Mouse (Mus musculus): ENCODE measurements around the gene Klhl12. TPM values are rescaled to one million over a fixed set of nuclear protein-coding genes. Genes with fewer than 3 reads are reported as not detected.
A peak's percentile ranks its signal among the peaks of the same experiment; 100 is the strongest.
"Not testable (repeated sequence)": the region's sequence is repeated elsewhere in the genome, so short reads cannot be mapped to it uniquely, and the experiment has no call there.

The Klhl12 gene
- total RNA-seq, 2 experiments from 2014 or later, result 20.3 to 21.5 TPM

- intact Hi-C loops (cut with DNase I), result not testable (repeated sequence)
Observed at GRCm38 (mm10) chr1:134443288-134443687, 12.0 kb upstream of the Klhl12 start.

GRCm38 (mm10) chr1:134445418-134445817, 9.9 kb upstream of the Klhl12 start:
- intact Hi-C loops (cut with DNase I), result no loop called here

More at GRCm38 (mm10) chr1:134443288-134443687, 12.0 kb upstream of the Klhl12 start:
- DNase-seq, result not testable (repeated sequence)

GRCm38 (mm10) chr1:134448537-134448936, 6.8 kb upstream of the Klhl12 start:
- intact Hi-C loops (cut with DNase I); DNase-seq: not testable (repeated sequence)

More at GRCm38 (mm10) chr1:134445418-134445817, 9.9 kb upstream of the Klhl12 start:
- DNase-seq, result no peak

DNA sequence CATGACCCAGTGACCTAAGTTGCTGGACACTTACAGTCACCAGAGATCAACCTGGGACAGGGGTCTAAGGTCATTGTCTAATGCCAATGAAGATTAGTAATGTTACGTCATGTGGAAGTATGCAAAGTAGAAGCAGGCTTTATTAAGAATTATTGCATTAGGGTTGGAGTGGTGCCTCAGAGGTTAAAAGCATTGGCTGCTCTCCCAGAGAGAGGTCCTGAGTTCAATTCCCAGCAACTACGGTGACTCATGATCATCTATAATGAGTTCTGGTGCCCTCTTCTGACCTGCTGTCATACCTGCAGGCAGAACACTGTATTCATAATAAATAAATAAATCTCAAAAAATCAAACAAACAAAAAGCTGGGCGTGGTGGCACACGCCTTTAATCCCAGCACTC, 5.1 kb upstream of the Klhl12 start:
- intact Hi-C loops (cut with DNase I), result no loop called here
- no peak for DNase-seq

DNA sequence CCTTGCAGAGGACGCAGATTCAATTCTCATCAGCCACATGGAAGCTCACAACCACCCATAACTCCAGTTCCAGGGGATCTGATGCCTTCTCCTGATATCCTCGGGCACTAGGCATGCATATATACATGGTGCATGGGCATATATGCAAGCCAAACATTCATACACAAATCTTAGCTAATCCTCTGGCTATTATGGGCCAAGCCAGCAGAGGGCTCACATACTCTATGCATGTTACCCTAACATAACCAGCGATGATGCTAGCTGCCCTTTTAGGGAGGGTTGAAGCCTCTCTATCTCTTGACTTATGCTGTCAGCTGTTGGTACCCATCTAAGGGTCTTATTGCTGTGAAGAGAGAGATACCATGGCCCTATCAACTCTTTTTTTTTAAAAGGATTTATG, 4.3 kb upstream of the Klhl12 start:
- intact Hi-C loops (cut with DNase I), result no loop called here
- DNase-seq, result peak in 1 of 2 experiments; percentile 53

DNA sequence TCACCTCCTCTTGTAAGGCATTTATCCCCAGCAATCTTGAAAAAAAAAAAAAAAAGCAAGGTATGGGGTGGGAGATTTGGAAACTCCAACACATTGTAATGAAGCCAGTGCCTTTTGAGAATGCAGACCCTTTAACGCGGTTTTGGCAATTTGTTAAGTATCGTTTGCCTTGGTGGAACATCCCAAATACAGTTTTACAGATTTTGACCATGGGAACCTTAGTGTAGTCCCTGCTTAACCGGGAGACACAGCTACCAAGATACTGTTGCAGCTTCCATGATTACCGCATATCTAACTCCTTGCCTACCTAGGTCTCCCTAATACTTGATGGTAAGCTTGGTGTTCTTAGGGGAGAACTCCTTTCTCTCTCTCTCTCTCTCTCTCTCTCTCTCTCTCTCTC, 729 bp downstream of the Klhl12 start:
- DNase-seq, result no peak
- intact Hi-C loops (cut with DNase I), result no loop called here

GRCm38 (mm10) chr1:134458139-134458727, 2.9 kb downstream of the Klhl12 start:
- no peak for DNase-seq
- intact Hi-C loops (cut with DNase I), result no loop called here

DNA sequence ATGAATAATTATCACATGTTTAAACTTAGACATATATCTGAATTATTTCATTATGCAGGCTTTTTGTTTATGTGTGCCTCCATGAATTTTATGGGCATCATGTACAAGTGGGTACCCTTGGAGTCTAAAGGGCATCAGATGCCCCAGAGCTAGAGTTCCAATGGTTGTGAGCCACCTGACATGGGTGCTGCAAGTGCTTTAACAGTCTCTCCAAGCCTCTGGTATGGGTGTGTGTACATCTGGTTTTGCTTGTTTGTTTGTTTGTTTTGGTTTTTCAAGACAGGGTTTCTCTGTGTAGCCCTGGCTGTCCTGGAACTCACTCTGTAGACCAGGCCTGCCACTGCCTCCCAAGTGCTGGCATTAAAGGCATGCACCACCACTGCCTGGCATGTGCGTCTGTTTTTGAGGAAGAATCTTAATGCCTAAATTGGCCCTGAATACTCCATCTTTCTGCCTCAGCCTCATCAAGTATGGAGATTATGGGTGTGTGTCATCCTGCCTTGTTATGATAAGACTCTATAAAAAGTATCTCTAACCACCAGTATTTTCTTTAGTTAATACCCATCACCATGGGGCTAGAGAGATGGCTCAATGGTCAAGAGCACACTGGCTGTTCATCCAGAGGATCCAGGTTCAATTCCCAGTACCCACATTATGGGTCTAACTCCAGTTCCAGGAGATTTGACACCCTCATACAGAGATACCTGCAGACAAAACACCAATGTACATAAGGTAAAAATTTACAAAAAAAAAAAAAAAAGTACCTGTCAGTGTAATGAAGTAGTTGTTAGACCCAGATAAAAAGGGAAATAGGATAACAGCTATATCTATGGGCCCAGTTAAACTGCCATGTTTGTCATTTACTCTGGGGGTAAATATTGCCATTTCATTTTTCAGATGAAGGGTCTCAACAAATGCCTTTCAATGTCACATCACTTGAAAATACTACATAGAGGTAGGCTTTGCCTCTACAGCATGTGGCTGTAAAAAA, 5.3 kb downstream of the Klhl12 start:
- DNase-seq, result no peak
- intact Hi-C loops (cut with DNase I), result no loop called here

DNA sequence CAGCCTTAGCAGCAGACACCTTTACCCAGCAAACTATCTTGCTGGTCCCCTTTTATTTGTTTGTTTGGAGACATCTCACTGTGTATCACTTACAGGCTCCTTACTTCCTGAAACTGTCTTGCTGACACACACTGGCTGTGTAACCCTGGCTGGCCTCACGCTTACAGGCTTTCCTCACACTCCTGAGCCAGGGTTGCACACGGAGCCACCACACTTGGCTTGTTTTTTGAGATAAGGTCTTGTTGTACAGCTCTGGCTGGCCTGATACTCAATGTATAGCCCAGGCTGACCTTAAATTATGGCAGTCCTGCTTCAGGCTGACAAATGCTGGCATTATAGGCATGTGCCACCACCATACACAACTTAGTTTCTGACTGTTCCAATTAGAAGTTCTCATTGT, 29.3 kb downstream of the Klhl12 start:
- DNase-seq, result no peak
- intact Hi-C loops (cut with DNase I), result no loop called here

GRCm38 (mm10) chr1:134490903-134491801, 35.8 kb downstream of the Klhl12 start:
- DNase-seq, result no peak
- intact Hi-C loops (cut with DNase I), result loop anchor here (5.0 kb wide), 1 partner anchor 74 kb away; the partner anchor contains the start of gene Adipor1

DNA sequence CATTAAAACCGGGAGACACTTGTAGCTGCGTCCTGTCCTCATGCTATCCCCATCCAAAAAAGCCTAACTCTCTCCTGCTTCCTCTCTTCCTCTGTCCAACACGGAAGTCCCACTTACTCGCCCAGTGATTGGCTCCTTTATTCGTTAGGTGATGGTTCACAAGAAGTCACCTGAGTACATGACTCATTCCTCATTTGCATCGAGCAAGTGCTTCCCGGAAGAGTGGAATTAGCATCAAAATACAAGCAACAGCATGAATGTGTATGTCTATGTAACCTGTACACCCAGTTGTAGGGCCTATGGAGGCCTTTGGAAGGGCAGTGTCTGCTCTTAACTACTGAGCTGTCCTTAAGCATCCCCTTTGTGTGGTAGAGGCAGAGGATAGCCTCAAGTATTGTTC, 36.9 kb downstream of the Klhl12 start:
- no peak for DNase-seq
- intact Hi-C loops (cut with DNase I), result loop anchor here (5.0 kb wide), 1 partner anchor 75 kb away; the partner anchor contains the start of gene Adipor1

DNA sequence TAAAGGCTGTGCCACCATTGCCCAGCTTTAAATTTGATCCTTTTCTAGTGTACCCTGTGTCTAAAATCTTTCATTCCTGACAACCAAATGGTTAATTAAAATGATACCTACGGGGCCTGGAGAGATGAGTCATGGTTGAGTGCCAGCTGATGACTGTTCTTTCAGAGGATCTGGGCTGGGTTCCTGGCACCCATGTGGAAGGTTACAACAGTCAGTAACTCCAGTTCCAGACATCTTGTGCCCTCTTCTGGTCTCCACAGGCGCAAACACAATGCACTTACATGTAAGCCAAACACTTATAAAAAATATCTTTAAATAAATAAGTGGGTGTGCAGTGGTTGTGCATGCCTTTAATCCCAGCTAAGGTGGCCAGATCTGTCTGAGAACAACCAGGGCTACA, 38.2 kb downstream of the Klhl12 start:
- intact Hi-C loops (cut with DNase I), result loop anchor here (5.0 kb wide), 1 partner anchor 76 kb away; the partner anchor contains the start of gene Adipor1

DNA sequence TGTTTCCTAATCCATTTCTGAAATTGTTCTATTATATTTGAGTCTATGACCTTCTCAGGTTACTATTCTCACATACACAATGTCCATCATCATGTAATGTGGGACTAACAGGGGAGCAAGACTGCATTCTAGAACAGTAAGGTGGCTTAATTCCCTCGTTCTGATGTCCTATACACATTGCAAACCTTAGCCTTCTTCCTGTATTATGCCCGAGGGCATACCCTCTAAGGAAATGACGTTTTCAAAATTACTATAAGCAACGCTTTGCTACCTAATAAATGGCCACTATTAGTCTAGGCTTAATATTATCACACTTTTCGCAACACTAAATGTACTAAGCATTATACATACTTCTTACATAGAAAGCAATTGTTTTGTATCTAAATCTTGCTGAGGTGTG, 38.6 kb downstream of the Klhl12 start:
- intact Hi-C loops (cut with DNase I), result loop anchor here (5.0 kb wide), 1 partner anchor 77 kb away; the partner anchor contains the start of gene Adipor1
- no peak for DNase-seq

More for the DNA sequence above, 38.2 kb downstream of the Klhl12 start:
- no peak for DNase-seq

GRCm38 (mm10) chr1:134494428-134495215, 39.3 kb downstream of the Klhl12 start, which contains the start of gene Rabif:
Rabif (plus strand) TSS chr1:134494648.
- intact Hi-C loops (cut with DNase I), result loop anchor here (5.0 kb wide), 1 partner anchor 77 kb away; the partner anchor contains the start of gene Adipor1
- DNase-seq, result peak; percentile 98 to 99

DNA sequence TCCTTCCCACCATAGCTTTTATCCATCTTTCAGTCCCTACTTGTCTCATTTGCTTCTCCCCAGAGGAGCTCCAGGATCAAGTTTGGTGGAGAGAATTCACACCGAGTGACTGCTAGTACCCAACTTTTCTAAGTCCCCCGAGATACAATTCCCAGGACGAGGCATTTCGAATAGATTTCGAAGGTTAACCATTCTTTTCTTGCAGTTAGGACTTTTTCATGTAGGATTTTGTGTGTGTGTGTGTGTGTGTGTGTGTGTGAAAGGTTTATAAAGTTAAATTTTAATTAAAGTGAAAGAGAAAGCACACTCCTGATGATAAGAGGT, 39.8 kb downstream of the Klhl12 start:
- intact Hi-C loops (cut with DNase I), result no loop called here
- no peak for DNase-seq

DNA sequence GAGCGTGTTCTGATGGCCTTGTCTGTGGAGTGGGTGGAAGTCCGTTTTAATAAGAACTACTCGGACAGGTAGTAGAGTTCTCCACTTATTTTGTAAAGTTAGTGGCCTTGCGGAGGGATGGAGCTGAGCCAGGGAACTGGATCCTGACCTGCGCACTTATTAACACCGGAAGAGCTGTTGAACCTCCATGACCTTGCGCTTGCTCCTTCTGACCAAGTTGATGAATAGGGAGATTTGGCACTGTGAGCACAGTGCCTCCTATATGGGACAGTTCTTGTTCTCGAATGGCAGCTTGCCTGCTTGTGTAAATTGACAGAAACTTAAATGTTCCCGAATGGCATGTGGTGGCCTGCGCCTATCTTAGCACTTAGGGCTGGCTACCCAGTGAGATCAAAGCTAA, 40.7 kb downstream of the Klhl12 start:
- intact Hi-C loops (cut with DNase I), result no loop called here
- no peak for DNase-seq

GRCm38 (mm10) chr1:134500916-134501315, 45.6 kb downstream of the Klhl12 start:
- intact Hi-C loops (cut with DNase I), result no loop called here

DNA sequence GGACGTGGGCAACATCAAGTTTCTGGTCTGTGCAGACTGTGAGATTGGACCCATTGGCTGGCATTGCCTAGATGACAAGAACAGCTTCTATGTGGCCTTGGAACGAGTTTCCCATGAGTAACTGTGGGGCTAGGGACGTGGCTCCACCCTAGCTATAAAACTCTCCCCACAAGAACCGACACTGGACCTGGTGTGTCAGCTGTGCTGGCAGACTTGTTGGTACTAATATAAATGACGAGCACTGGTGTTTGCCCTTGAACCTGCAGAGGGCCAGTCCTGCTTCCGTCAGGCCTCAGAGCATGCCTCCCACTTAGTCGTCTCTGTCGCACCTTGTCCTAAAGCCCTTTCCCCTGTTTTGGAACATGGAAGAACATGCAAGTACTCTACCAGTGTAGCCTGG, 50.9 kb downstream of the Klhl12 start:
- intact Hi-C loops (cut with DNase I), result no loop called here
- DNase-seq, result no peak

More at GRCm38 (mm10) chr1:134500916-134501315, 45.6 kb downstream of the Klhl12 start:
- DNase-seq, result no peak

GRCm38 (mm10) chr1:134510018-134510417, 54.7 kb downstream of the Klhl12 start:
- intact Hi-C loops (cut with DNase I), result no loop called here
- DNase-seq, result no peak

Data from heart, postnatal 36 days (tissue).